Mouse (Mus musculus) liver, adult 2 months (tissue): ENCODE measurements at regions not wholly inside any gene's neighbourhood (a gene's known extent, or its start where the extent isn't known, plus 50 kb on each side); places are given as distances from the start of the nearest gene placed in this dataset.

ENCODE experiments used
- CTCF ChIP-seq: fragments of 200-500 bp; IDR thresholded peaks from 2 replicates; pipeline ENCODE4 v1.5.1; 2011; ENCODE audit warnings: low read depth, low read length, control low read depth
- POLR2A ChIP-seq: fragments of 200-500 bp; IDR thresholded peaks from 2 replicates; pipeline ENCODE4 v1.6.1; 2011; ENCODE audit warnings: low read length, control low read depth; ENCODE audit not compliant: insufficient read depth; ENCODE audit errors: extremely low read depth

- no peak for TF ChIP-seq CTCF
- no peak for TF ChIP-seq POLR2A
Observed at GRCm38 (mm10) chr7:138609605-138610004, 212.1 kb upstream of the Tcerg1l start.
